Mouse (Mus musculus): ENCODE measurements around the gene Ric3.

Ric3 gene

DNA sequence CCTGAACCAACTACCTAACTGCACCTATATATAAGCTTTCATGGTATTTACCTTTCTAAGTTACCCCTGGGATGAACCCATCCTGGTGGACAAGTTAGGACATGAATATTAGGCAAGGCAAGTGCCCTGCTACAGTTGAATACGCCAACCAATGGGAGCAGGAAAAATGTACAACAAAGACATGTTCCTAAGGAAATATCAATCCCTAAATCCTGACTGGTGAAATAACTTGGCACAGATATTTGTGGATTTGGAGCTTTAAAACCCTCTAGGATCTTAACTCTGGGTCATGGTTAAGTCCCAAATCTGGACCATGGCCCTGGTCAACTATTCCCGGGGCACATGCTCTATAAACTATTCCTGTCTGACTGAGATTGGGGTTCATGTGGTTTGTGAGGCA, 37.3 kb downstream of the Ric3 start:
- DNase-seq, result no peak

- DNase-seq, result no peak
Measured at GRCm38 (mm10) chr7:109039445-109039844, 43.7 kb downstream of the Ric3 start.

DNA sequence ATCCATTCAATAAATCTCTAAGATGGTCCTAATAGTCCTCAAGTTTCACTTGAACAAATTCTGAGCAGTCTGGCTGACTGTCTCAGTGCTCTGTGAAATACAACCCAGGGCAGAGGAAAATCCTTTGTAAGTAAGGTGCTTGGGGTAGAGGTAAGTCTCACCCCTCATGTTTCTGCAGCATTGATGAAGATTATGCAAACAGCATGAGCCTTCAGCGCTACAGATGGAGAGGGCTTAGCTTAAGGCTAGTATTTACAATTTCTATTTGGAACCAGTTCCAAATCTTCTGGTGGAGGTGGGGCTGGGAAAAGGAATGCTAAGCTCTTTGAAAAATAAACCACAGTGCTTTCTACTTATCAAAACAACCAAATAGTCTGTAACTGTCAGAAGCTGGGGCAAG, 44.1 kb downstream of the Ric3 start:
- DNase-seq, result no peak

DNA sequence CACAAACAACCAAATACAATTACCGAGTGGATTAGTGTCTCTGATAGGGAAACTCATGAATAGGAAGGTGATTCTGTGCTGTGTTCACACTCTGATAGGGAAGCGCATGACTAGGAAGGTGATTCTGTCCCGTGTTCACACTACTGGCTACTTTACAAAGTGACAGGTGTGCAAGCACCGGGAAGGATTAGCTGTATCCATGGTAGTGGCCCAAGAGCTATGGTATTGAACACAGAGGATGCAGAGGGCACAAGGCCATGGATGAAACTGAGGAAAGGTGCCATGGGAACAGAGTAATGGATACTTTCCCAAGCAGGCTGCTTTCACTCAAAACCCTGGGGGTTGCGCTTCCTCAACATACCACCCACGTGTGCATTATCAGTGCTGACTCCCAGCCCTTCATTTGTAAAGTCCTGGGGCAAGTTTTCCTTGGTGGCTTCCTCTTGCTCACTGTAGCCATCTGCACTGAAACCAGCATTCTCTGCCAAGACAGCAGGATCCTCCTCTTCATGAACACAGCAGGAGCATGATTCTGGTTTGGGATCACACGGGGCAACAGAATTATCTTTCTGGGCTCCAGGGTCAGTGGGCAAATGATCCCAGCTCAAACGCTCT, 44.9 kb downstream of the Ric3 start:
- no peak for DNase-seq

GRCm38 (mm10) chr7:109032054-109032453, 51.1 kb downstream of the Ric3 start:
- DNase-seq, result no peak

DNA sequence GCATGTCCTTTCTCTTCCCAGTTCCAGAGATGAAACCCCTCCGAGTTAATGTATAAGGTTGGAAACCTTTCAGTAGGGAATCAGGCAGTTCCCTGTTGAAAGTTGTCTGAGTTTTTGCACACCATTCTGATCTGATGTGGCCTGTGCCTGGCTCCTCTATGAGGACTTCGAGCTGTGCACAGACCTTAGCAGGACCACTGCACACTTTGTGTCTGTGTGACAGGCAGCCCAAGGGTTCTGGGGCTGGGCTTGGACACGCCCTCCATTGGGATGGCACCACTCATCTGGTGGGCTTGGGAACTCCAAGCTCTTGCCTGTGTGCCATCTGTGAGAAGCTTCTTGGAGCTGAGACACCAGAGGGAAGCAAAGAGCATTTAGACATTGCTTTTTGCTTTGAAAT, 51.8 kb downstream of the Ric3 start:
- no peak for DNase-seq

- no peak for DNase-seq
Measured at GRCm38 (mm10) chr7:109029961-109030465, 53.1 kb downstream of the Ric3 start.

DNA sequence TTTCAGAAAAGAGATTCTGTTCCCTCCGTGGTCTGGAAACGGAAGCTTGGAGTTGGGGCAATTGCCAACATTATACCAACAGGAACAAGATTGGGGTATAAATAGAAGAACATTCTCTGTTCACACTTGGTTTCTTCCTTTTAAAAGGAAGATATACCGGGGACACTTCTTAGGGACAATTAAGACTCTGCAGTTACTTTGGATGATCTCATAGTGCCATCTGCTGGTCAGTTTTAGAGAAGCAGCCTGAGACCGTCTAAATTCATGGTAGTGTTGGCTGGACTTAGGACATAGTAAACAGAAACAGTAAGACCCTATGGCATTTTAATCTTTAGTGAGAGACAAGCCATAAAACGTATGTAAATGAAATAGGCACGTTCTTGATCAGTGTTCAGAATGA, 54.9 kb downstream of the Ric3 start:
- peak; percentile 40 to 76 for DNase-seq

- DNase-seq, result no peak
Measured at GRCm38 (mm10) chr7:109027721-109028120, 55.4 kb downstream of the Ric3 start.

- no peak for DNase-seq
Measured at GRCm38 (mm10) chr7:109026976-109027375, 56.2 kb downstream of the Ric3 start.

DNA sequence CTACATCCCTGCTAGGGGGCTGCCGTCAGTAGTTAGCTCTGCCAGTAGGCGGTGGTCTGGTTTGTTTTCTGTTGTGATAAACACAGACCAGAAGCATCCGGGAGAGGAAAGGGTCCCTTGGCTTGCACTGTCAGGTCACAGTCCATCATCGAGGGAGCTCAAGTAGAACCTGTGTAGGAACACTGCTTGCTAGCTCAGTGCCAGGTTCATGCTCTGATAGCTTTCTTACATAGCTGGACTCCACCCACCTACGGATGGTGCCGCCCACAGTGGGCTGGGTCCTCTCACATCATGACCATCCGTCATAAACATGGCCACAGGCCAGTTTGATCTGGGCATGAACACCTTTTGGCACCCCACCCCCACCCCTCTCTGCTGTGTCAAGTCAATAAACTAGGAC, 57.4 kb downstream of the Ric3 start:
- peak in 1 of 2 experiments; percentile 39 for DNase-seq

GRCm38 (mm10) chr7:109021428-109021827, 61.7 kb downstream of the Ric3 start:
- DNase-seq, result peak; percentile 51 to 81

GRCm38 (mm10) chr7:109019243-109019642, 63.9 kb downstream of the Ric3 start:
- no peak for DNase-seq

DNA sequence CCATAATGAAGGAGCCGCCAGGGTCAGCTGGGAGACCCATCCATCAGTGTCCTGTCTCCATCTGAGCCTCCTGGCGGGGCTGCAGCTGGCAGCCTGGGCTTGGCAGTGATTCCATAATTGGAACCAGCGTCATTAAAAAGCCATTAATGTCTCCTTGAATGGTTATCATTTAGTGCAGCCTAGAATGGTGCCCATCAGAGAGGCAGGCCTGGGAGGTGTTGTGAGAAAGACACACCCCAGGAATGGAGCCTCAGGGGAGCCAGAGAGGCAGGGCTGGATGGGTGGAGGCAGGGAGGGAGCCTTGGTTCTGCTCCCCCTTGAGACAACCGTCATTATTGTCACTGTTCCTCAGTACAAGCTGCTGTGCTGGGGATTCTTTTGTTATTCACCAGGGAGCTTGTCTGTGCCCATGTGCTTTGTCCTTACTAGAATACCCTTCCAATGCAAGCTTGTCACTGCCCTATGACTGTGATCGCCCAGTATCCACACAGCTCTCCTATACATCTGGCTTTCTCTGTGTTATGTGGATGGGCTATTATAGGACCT, 66.7 kb downstream of the Ric3 start:
- no peak for DNase-seq

DNA sequence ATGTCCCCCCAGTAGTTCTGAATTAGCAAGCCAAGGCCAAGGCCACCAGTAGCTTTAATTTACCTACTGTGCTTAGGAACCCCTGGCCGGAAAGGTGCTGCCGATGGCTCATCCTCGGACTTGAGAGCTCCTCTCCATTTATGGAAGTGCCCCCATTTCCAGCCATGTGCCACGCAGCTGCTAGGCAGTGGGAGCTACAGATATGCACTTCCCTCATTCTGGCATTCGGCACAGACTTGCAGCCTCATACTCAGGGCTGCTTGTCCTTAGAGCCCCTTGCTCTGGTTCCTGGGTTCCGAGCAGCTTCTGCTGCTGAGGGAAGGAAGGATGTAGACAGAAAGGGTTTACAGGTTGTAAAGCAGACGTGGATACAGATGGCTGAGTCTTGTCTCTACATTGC, 68.3 kb downstream of the Ric3 start:
- no peak for DNase-seq

GRCm38 (mm10) chr7:109012998-109013625, 70.0 kb downstream of the Ric3 start:
- no peak for DNase-seq

GRCm38 (mm10) chr7:109012575-109012974, 70.6 kb downstream of the Ric3 start:
- no peak for DNase-seq

GRCm38 (mm10) chr7:109011596-109012180, 71.4 kb downstream of the Ric3 start:
- DNase-seq, result no peak

DNA sequence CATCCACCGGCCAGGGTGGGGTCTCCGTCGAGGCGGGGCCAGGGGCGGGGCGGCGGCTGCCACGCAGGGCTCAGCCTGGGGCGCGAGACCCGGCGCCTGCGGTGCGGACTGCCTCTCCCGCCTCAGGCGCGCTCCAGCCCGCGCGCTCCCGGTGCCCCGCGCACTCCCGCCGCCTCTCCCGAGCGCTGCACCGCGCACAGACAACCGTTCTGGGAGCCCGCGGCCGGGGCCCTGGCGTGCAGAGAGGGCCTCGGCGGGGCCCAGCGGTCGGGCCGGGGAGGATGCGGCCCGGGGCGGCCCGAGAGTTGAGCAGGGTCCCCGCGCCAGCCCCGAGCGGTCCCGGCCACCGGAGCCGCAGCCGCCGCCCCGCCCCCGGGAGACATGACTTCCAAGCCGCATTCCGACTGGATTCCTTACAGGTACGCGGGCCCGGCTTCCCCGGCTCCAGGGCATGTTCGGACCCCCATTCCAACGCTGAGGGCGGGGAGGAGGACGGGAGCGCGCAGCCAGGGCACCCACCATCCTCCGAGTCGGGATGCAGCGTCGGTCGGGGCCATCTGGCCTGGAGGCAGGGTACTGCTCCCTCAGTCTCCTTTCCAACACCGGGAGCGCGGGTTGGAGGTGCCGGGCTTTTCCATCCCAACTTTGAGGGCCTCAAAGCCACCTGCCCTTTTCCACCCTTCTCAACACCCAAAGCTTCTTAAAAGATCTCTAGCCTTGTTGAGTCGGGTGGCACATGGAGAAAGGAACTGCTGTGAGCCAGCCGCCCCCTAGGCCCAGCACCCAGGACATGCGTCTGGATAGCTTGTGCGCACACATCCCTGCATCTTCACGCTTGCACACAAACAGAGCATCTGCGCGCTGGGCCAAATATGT, 72.2 kb downstream of the Ric3 start:
- DNase-seq, result no peak

- no peak for DNase-seq
Measured at GRCm38 (mm10) chr7:109009260-109009659, 73.9 kb downstream of the Ric3 start.

- no peak for DNase-seq
Measured at GRCm38 (mm10) chr7:109003653-109004052, 79.5 kb downstream of the Ric3 start.

DNA sequence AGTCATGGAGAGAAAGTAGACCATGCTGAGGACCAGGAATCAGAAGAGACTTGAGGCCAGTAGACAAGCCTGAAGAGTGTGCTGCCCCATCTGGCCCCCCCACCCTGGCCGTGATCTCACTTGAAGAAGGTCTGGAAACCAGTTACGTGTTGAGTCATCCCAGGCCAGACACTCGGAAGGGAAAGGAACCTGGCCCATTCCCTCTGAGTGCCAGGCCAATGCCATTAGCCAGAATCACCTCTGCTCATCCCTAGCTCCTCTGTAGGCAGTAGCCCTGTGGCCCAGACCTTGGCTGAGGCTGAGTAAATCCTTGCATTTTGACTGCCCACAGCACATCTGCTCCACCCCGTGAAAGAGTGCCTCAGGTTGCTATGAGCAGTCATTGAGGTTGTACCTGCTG, 81.2 kb downstream of the Ric3 start:
- DNase-seq, result no peak
